Mouse (Mus musculus) Patski (cell line): ENCODE measurements at regions not wholly inside any gene's neighbourhood (a gene's known extent, or its start where the extent isn't known, plus 50 kb on each side); places are given as distances from the start of the nearest gene placed in this dataset.

Source experiments
- ATAC-seq: fragments of 100-300 bp; one replicate; pipeline ENCODE4 v1.8.0; 2021
- CTCF ChIA-PET: fragments of 350-600 bp; sonication (Branson Sonifier 250); formaldehyde crosslinking; loops from one replicate; lab custom pipeline; 2022; ENCODE audit warnings: inconsistent platforms; lab: Charles Lee
- POLR2A ChIA-PET: fragments of 350-600 bp; sonication (Branson Sonifier 250); formaldehyde crosslinking; loops from one replicate; lab custom pipeline; 2022; ENCODE audit warnings: antibody characterized with exemption, inconsistent platforms; lab: Charles Lee
- DNase-seq: peaks from one replicate; pipeline ENCODE4 v3.0.0-alpha.2; 2011; ENCODE audit warnings: low read depth, low spot score
- H3K27me3 ChIP-seq: fragments of 371-371 bp; one replicate; pipeline ENCODE4 v1.5.1; 2021
- CTCF ChIP-seq: fragments of 100-300 bp; IDR thresholded peaks from one replicate; pipeline ENCODE4 v1.5.1; 2021
- in situ Hi-C: fragments of 300-500 bp; cut with MboI; formaldehyde crosslinking; loops from 3 replicates; pipeline ENCODE4 v1.11.1; 2018; ENCODE audit warnings: low pct_unique_long_range_greater_than_20kb, mixed read lengths

- in situ Hi-C loops: no loop called here
- ATAC-seq: no peak
- TF ChIP-seq CTCF: no peak
- ChIA-PET POLR2A (no interaction called here), CTCF (no interaction called here)
- DNase-seq: no peak
- no peaks in the 10 kb centered on the region for H3K27me3 ChIP-seq
Observed at GRCm38 (mm10) chr3:114279653-114280052, 249.3 kb downstream of the Col11a1 start.

DNA sequence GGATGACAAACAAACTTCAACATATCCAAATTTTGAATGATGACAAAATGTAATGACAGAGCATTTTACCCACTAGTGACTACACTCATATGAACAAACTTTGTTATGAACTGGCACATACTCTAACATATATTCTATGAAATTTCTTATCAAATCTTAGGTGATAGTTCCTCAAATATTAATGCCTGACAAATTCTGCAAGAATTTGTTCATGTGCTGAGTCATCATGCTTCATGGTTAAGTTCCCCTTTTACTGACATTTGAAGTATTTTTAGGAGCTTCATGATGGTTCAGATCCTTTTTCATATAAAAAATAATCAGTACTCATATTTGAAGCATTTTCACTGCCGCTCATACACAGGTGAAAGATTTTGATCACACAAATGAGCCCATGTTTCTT is 289.1 kb downstream of the Col11a1 start:
- DNase-seq: no peak
- no peaks in the 10 kb centered on the region for H3K27me3 ChIP-seq
- no peak for TF ChIP-seq CTCF
- ChIA-PET POLR2A (no interaction called here), CTCF (no interaction called here)
- in situ Hi-C loops: no loop called here
- no peak for ATAC-seq

- no peak for TF ChIP-seq CTCF
- DNase-seq: no peak
Observed at GRCm38 (mm10) chr3:114334334-114334733, 304.0 kb downstream of the Col11a1 start.

GRCm38 (mm10) chr3:114343714-114344113 is 313.4 kb downstream of the Col11a1 start:
- ChIA-PET POLR2A (no interaction called here), CTCF (interaction anchor here (0.9 kb wide), 1 partner anchor 11 kb away, joined by 3 read pairs; no protein-coding TSS in a partner anchor)
- ATAC-seq (no peak), DNase-seq (no peak)
- H3K27me3 ChIP-seq: no peaks in the 10 kb centered on the region
- in situ Hi-C loops: no loop called here
- TF ChIP-seq CTCF: no peak

More at GRCm38 (mm10) chr3:114334334-114334733, 304.0 kb downstream of the Col11a1 start:
- no peaks in the 10 kb centered on the region for H3K27me3 ChIP-seq
- ChIA-PET POLR2A (no interaction called here), CTCF (no interaction called here)
- in situ Hi-C loops: no loop called here
- no peak for ATAC-seq

DNA sequence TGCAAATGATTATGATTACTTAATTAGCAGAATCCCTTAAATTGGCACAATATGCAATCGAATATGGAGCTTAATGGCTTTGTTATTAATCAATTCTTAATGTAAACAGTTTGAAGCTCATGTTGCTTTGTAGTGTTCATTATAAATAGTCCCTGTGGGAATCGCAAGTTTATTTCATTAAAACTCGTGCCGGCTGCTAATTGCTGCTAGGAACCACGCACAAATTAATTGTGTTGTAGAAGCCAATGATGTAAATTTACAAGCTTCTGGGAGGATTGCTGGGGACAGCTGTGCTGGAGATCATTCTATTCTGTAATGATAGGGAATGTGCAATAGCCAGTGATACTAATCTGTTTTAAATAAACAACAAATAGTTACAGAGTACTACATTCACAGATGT is 349.7 kb downstream of the Col11a1 start:
- ATAC-seq: no peak
- no peaks in the 10 kb centered on the region for H3K27me3 ChIP-seq
- DNase-seq: no peak
- in situ Hi-C loops: no loop called here
- ChIA-PET POLR2A (no interaction called here), CTCF (no interaction called here)
- TF ChIP-seq CTCF: no peak

DNA sequence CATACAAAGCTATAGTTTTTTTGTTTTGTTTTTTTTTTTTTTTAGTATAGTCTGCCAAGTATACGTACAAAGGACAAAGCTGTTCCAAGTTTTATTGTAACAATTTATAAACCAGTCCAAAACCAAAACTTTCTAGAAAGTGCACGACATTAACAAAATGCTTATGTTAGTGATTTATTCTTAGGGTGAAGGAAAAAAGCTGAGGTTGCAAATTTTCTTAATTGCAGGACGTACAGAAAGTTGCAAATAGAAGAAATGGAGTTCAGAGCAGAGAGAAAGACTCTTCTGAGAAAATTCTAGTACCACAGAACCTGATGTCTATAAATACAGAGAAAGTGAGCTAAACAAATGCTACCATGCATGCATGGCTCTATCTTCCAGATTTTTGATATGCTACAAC is 373.1 kb downstream of the Col11a1 start:
- in situ Hi-C loops: no loop called here
- ATAC-seq (no peak), DNase-seq (no peak)
- no peak for TF ChIP-seq CTCF
- CTCF ChIA-PET: no interaction called here
- POLR2A ChIA-PET: no interaction called here
- no peaks in the 10 kb centered on the region for H3K27me3 ChIP-seq
